Mouse (Mus musculus): ENCODE measurements at regions not wholly inside any gene's neighbourhood (a gene's known extent, or its start where the extent isn't known, plus 50 kb on each side); places are given as distances from the start of the nearest gene placed in this dataset.

GRCm38 (mm10) chr1:177382596-177383190 lies 59.5 kb upstream of the Zbtb18 start:
- DNase-seq (ENCODE audit: low spot score), result peak; percentile 41
- 17% methylated on average over 16 of the region's 16 CpGs for WGBS
- Histone ChIP-seq H3K36me3 (no peaks in the 10 kb centered on the region), H3K27me3 (ENCODE audit: low read depth, poor library complexity, severe bottlenecking) (no peaks in the 10 kb centered on the region), H3K27ac (replicated peaks) (no peak overlapping the region), H3K9me3 (replicated peaks) (no peaks in the 10 kb centered on the region), H3K4me3 (no peak overlapping the region), H3K4me1 (peaks cover 14% of the 10 kb centered on the region)

- no peaks in the 10 kb centered on the region for H3K36me3 ChIP-seq
- no peak overlapping the region for H3K4me3 ChIP-seq
- no peak for DNase-seq (ENCODE audit: low spot score)
- no peak overlapping the region for H3K27ac ChIP-seq (replicated peaks)
- peaks cover 19% of the 10 kb centered on the region for H3K4me1 ChIP-seq
- no peaks in the 10 kb centered on the region for H3K27me3 ChIP-seq (ENCODE audit: low read depth, poor library complexity, severe bottlenecking)
- no peaks in the 10 kb centered on the region for H3K9me3 ChIP-seq (replicated peaks)
- 97% methylated on average over 4 of the region's 4 CpGs for WGBS
Observed at GRCm38 (mm10) chr1:177382147-177382546, 60.0 kb upstream of the Zbtb18 start.

- Histone ChIP-seq H3K36me3 (no peaks in the 10 kb centered on the region), H3K9me3 (replicated peaks) (no peaks in the 10 kb centered on the region), H3K4me1 (peaks cover 36% of the 10 kb centered on the region), H3K27ac (replicated peaks) (no peak overlapping the region), H3K27me3 (ENCODE audit: low read depth, poor library complexity, severe bottlenecking) (no peaks in the 10 kb centered on the region), H3K4me3 (no peak overlapping the region)
- 91% methylated on average over 3 of the region's 3 CpGs for WGBS
- DNase-seq (ENCODE audit: low spot score), result no peak
Observed at GRCm38 (mm10) chr1:177378112-177378511, 64.0 kb upstream of the Zbtb18 start.

GRCm38 (mm10) chr1:177373226-177373825 lies 68.8 kb upstream of the Zbtb18 start:
- Histone ChIP-seq H3K4me3 (no peak overlapping the region), H3K27me3 (ENCODE audit: low read depth, poor library complexity, severe bottlenecking) (no peaks in the 10 kb centered on the region), H3K4me1 (peaks cover 30% of the 10 kb centered on the region), H3K36me3 (no peaks in the 10 kb centered on the region), H3K27ac (replicated peaks) (peak overlapping the region; percentile 59), H3K9me3 (replicated peaks) (no peaks in the 10 kb centered on the region)
- WGBS, result 10% methylated on average over 5 of the region's 5 CpGs
- no peak for DNase-seq (ENCODE audit: low spot score)

GRCm38 (mm10) chr1:177372066-177372465 lies 70.1 kb upstream of the Zbtb18 start:
- WGBS, result 67% methylated on average over 10 of the region's 10 CpGs
- no peak overlapping the region for H3K4me3 ChIP-seq
- DNase-seq (ENCODE audit: low spot score), result no peak

GRCm38 (mm10) chr1:177367864-177368610 lies 74.1 kb upstream of the Zbtb18 start:
- Histone ChIP-seq H3K4me1 (peaks cover 20% of the 10 kb centered on the region), H3K4me3 (no peak overlapping the region), H3K27me3 (ENCODE audit: low read depth, poor library complexity, severe bottlenecking) (no peaks in the 10 kb centered on the region), H3K36me3 (no peaks in the 10 kb centered on the region), H3K9me3 (replicated peaks) (no peaks in the 10 kb centered on the region), H3K27ac (replicated peaks) (no peak overlapping the region)
- 87% methylated on average over 9 of the region's 9 CpGs for WGBS
- no peak for DNase-seq (ENCODE audit: low spot score)

More at GRCm38 (mm10) chr1:177372066-177372465, 70.1 kb upstream of the Zbtb18 start:
- Histone ChIP-seq H3K27me3 (ENCODE audit: low read depth, poor library complexity, severe bottlenecking) (no peaks in the 10 kb centered on the region), H3K36me3 (no peaks in the 10 kb centered on the region), H3K4me1 (peaks cover 29% of the 10 kb centered on the region), H3K9me3 (replicated peaks) (no peaks in the 10 kb centered on the region), H3K27ac (replicated peaks) (no peak overlapping the region)

- peak overlapping the region; percentile 66 for H3K27ac ChIP-seq (replicated peaks)
- no peak overlapping the region for H3K4me3 ChIP-seq
- no peak for DNase-seq (ENCODE audit: low spot score)
- WGBS, result 72% methylated on average over 6 of the region's 6 CpGs
- peaks cover 14% of the 10 kb centered on the region for H3K4me1 ChIP-seq
- no peaks in the 10 kb centered on the region for H3K36me3 ChIP-seq
- no peaks in the 10 kb centered on the region for H3K9me3 ChIP-seq (replicated peaks)
- H3K27me3 ChIP-seq (ENCODE audit: low read depth, poor library complexity, severe bottlenecking), result no peaks in the 10 kb centered on the region
Observed at GRCm38 (mm10) chr1:177366914-177367313, 75.2 kb upstream of the Zbtb18 start.

- H3K27ac ChIP-seq (replicated peaks), result peak overlapping the region; percentile 66
- no peak overlapping the region for H3K4me3 ChIP-seq
- H3K4me1 ChIP-seq, result peaks cover 14% of the 10 kb centered on the region
- H3K27me3 ChIP-seq (ENCODE audit: low read depth, poor library complexity, severe bottlenecking), result no peaks in the 10 kb centered on the region
- DNase-seq (ENCODE audit: low spot score), result no peak
- H3K9me3 ChIP-seq (replicated peaks), result no peaks in the 10 kb centered on the region
- no peaks in the 10 kb centered on the region for H3K36me3 ChIP-seq
- 81% methylated on average over 7 of the region's 7 CpGs for WGBS
Observed at GRCm38 (mm10) chr1:177366475-177366874, 75.7 kb upstream of the Zbtb18 start.

- H3K4me1 ChIP-seq, result peaks cover 14% of the 10 kb centered on the region
- H3K36me3 ChIP-seq, result no peaks in the 10 kb centered on the region
- H3K27ac ChIP-seq (replicated peaks), result no peak overlapping the region
- 87% methylated on average over 7 of the region's 7 CpGs for WGBS
- no peaks in the 10 kb centered on the region for H3K27me3 ChIP-seq (ENCODE audit: low read depth, poor library complexity, severe bottlenecking)
- no peak for DNase-seq (ENCODE audit: low spot score)
- no peak overlapping the region for H3K4me3 ChIP-seq
- no peaks in the 10 kb centered on the region for H3K9me3 ChIP-seq (replicated peaks)
Observed at GRCm38 (mm10) chr1:177364355-177364754, 77.8 kb upstream of the Zbtb18 start.

- DNase-seq (ENCODE audit: low spot score), result no peak
- Histone ChIP-seq H3K27me3 (ENCODE audit: low read depth, poor library complexity, severe bottlenecking) (no peaks in the 10 kb centered on the region), H3K4me1 (peaks cover 11% of the 10 kb centered on the region), H3K4me3 (no peak overlapping the region), H3K9me3 (replicated peaks) (no peaks in the 10 kb centered on the region), H3K27ac (replicated peaks) (no peak overlapping the region), H3K36me3 (no peaks in the 10 kb centered on the region)
- WGBS, result 92% methylated on average over 8 of the region's 8 CpGs
Observed at GRCm38 (mm10) chr1:177362398-177362797, 79.8 kb upstream of the Zbtb18 start.

- Histone ChIP-seq H3K4me3 (no peak overlapping the region), H3K27me3 (ENCODE audit: low read depth, poor library complexity, severe bottlenecking) (no peaks in the 10 kb centered on the region), H3K4me1 (peaks cover 22% of the 10 kb centered on the region), H3K27ac (replicated peaks) (peak overlapping the region; percentile 69; the same call in 1 of the 2 replicates), H3K9me3 (replicated peaks) (no peaks in the 10 kb centered on the region), H3K36me3 (no peaks in the 10 kb centered on the region)
- WGBS, result 92% methylated on average over 17 of the region's 17 CpGs
- DNase-seq (ENCODE audit: low spot score), result no peak
Observed at GRCm38 (mm10) chr1:177348400-177349092, 90.5 kb upstream of the Akt3 start.

GRCm38 (mm10) chr1:177347208-177347607 lies 89.2 kb upstream of the Akt3 start:
- Histone ChIP-seq H3K36me3 (no peaks in the 10 kb centered on the region), H3K27me3 (ENCODE audit: low read depth, poor library complexity, severe bottlenecking) (no peaks in the 10 kb centered on the region), H3K27ac (replicated peaks) (peak overlapping the region; percentile 69), H3K9me3 (replicated peaks) (no peaks in the 10 kb centered on the region), H3K4me1 (peaks cover 22% of the 10 kb centered on the region), H3K4me3 (no peak overlapping the region)
- WGBS, result 44% methylated on average over 4 of the region's 4 CpGs
- no peak for DNase-seq (ENCODE audit: low spot score)
